Mouse (Mus musculus): ENCODE results near the gene Ccdc78.

The Ccdc78 gene

DNA sequence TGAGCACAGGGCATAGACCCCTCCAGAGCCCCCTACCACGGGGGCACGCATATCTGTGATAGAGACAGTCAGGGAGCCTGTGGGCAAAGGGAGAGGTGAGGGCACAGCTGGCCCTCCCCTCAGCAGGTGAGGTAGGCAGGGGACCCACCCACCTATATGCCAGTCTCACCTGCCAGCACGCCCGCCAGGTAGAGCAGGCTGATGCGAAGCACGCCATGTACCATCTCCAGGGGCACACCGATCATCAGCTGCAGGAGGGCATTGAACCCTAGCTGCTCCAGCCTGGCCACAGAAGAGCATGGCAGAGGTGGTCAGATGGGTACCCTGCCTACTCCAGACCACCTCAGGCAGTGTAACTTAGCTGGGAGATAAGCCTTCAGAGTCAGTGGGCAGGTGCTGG is 48.9 kb downstream of the Ccdc78 start:
- DNase-seq: no peak

DNA sequence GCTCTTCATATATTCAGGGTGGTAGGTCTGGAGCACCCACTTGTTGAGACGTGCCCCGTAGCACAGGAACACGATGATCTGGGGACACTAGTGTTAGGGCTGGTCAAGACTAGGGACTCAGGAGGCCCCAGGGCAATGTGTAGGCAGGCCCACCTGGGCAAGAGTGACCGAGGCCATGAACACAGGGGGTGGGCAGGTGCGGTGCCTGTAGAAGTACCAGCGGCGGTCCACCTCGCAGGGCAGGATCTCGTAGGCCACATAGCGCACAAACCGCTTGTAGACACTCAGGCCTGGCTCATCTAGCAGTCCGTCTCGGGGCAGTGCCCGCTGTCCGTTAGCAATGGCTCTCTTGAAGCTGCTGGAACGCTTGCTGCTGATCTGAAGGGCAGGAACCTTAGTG is 49.4 kb downstream of the Ccdc78 start:
- no peak for DNase-seq

DNA sequence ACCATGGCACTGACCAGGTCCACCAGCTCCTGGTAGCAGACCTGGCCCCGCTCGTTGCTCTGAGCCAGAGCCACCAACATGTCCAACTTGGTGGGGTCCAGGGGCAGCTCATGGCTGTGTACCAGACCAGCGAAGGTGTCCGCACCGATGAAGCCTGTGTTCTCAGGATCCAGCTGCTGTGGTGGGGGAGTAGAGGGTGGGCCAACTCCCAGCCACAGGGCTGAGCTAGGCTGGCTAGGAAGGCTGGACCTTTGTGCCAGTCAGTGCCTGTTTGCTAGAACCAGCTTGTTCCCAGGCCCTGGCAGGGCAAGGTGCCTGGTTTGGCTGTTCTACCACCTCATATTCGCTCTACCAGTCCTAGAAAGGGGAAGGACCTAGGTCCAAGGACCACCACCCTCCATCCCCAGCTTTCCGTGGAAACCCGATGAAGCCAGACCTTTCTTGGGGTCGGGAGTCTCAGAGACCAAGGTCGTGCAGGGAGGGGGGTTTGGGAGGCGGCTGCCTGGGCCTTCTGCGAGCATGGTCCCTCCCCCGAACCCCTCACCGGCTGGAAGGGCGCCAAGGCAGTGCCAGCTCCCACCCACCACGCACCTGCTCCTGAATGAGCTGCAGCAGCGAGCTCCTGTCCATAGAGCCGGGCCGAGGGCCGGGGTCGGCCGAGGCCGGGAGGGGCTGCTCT is 50.2 kb downstream of the Ccdc78 start:
- DNase-seq: no peak

DNA sequence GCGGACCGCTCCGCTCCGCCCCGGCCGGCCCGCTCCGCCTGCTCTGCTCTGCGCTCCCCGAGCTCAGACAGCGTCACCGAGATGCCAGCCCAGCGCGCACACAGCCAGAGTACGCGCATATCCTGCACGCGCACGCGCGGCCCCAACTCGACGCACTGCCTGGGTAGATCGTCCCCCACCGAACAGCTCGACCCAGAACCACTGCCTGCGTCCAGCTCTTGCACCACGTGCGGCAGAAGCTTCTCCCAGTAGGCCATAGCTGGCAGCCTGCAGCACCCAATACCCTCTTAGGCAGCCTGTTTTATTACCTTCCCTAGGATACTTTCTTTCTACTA is 50.7 kb downstream of the Ccdc78 start, which contains the start of gene Rhbdl1:
TSS of gene Rhbdl1 (minus strand) at position 220 of the 335 bp plus-strand sequence.
- peak; percentile 87 for DNase-seq

DNA sequence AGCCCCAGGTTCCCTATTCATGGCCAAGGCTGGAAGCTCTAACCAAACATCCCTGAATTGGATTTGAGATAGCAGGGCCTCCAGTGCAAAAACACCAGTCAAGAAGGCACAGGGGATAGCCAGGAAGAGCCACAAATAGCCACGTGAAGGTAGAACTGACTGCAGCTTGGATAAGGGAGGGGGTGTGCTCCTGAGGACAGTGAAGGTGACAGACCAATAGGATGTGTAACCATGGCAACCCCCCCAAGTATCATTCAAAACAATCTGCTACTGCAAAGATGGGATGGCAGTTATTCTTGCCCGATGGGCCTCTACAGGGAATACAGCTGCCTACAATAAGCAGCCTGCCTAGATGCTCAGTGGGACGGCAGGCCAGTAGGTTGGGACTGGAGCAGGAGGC is 51.2 kb downstream of the Ccdc78 start:
- no peak for DNase-seq

DNA sequence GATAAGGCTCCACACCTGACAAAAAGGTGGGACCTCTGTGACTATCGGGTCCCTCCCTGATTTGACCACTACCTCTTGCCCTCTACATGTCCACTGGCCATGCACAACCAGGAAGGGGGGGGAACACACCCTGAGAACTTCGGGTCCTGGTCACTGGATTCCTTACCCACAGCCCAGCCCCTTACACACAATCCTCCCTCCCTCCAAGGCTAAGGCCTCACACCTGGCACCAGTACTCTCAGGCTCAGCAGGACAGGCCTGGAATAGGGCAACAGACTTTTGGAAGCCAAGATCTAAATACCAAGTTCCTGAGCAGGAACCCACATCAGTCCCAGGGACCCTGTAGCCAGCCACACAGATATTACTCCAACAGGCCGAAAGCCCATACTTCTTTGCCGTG is 52.5 kb downstream of the Ccdc78 start:
- no peak for DNase-seq

DNA sequence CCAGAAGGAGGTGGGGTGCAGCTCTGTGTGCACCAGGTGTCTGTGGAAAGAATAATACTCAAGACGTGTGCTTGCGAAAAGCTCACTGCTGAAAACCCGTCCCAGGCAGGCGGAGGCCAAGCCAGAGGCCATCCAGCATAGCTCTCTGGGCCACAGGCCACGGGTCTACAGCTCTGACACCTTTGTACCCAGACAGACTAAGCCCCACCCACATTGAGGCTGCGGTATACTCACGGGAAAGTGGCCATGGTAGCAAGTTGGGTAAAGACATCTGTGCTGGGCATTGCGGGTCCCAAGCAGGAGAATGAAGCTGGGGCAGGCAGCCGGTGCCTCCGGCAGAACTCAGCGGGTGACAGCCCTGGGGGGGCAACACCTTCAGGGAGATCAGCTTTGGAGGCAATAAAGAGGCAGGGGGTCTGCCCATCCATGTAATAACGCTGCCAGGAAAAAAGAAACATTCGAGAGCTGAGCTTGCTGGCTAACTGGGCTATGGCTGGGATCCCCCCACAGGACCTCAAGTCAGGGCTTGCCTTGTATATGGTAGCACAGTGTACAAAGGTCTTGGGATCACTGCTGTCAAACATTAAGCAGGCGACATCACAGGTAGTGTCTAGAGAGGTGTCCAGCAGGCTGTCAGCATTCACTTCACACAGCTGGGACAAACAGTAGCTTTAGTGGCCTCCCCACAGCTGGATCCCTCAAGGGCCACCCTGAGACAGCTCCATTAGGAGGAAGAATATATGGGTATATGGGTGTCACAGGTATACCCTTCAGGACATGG is 53.3 kb downstream of the Ccdc78 start:
- DNase-seq: no peak

All from right cerebral cortex, postnatal 25 days (tissue).